Mouse (Mus musculus) megakaryocyte, embryonic 14.5 days (primary cell): ENCODE data around the gene Wdr72. TPM values are rescaled to one million over a fixed set of nuclear protein-coding genes. Genes with fewer than 3 reads are reported as not detected.

Experiments used
- H3K27me3 ChIP-seq: replicated peaks from 2 replicates; pipeline ENCODE3; 2012; ENCODE audit warnings: inconsistent platforms
- H3K36me3 ChIP-seq: replicated peaks from 2 replicates; pipeline ENCODE3; 2012; ENCODE audit warnings: low read length, inconsistent platforms, mixed read lengths
- H3K4me1 ChIP-seq: 2 replicates; pipeline ENCODE4 v1.6.1; 2012; ENCODE audit warnings: inconsistent platforms
- H3K4me3 ChIP-seq: replicated peaks from 2 replicates; pipeline ENCODE3; 2012; ENCODE audit warnings: moderate library complexity, mild to moderate bottlenecking, inconsistent platforms
- H3K9me3 ChIP-seq: 2 replicates; pipeline ENCODE4 v1.6.1; 2012; ENCODE audit warnings: inconsistent platforms
- FLI1 ChIP-seq: IDR thresholded peaks from 2 replicates; pipeline ENCODE4 v1.6.1; 2012; ENCODE audit warnings: low read length, inconsistent platforms, mixed read lengths
- GATA1 ChIP-seq: IDR thresholded peaks from 3 replicates; pipeline ENCODE4 v1.6.1; 2012; ENCODE audit warnings: mixed read lengths, low read length, inconsistent platforms, borderline replicate concordance
- polyA plus RNA-seq: library from polyadenylated mRNA; stranded (reverse); fragments of >175 nt; gene quantifications from 2 replicates; pipeline ENCODE4 v1.2.3, GENCODE M21; 2012; ENCODE audit warnings: low replicate concordance; ENCODE audit not compliant: insufficient read depth

The Wdr72 gene
- polyA plus RNA-seq, 1 experiment: not detected

DNA sequence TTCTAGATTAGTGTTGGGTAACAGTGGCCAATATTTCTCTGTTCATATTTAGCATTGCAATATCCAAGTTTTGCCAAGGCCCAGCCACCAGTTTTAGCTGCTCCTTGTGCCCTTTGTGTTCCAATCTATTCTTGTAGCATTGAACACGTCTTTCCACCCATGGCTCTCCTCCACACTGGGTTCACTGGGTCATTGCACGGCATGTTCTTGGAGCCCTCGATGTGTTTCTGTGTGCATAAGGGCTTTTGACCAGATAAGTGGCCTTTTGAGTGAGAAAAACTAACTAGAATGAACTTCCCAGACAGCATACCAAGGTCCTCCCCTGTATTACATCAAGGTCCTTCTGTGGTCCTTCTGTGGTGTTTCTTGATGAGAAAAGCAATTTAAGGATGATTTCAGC lies 184.3 kb downstream of the Wdr72 start:
- no peaks in the 10 kb centered on the region for H3K4me1 ChIP-seq
- H3K36me3 ChIP-seq: no peaks in the 10 kb centered on the region
- H3K9me3 ChIP-seq: 0 out of 2 replicates have a peak, but pooled peaks cover 3% of the 10 kb centered on the region
- TF ChIP-seq GATA1: no peak
- no peak for TF ChIP-seq FLI1
- H3K27me3 ChIP-seq: no peaks in the 10 kb centered on the region
- no peak overlapping the region for H3K4me3 ChIP-seq

- TF ChIP-seq GATA1 (no peak), FLI1 (no peak)
- Histone ChIP-seq H3K4me1 (no peaks in the 10 kb centered on the region), H3K4me3 (no peak overlapping the region), H3K27me3 (no peaks in the 10 kb centered on the region), H3K9me3 (0 out of 2 replicates have a peak, but pooled peaks cover 6% of the 10 kb centered on the region), H3K36me3 (no peaks in the 10 kb centered on the region)
Observed at GRCm38 (mm10) chr9:74318771-74319170, 208.6 kb downstream of the Wdr72 start.

DNA sequence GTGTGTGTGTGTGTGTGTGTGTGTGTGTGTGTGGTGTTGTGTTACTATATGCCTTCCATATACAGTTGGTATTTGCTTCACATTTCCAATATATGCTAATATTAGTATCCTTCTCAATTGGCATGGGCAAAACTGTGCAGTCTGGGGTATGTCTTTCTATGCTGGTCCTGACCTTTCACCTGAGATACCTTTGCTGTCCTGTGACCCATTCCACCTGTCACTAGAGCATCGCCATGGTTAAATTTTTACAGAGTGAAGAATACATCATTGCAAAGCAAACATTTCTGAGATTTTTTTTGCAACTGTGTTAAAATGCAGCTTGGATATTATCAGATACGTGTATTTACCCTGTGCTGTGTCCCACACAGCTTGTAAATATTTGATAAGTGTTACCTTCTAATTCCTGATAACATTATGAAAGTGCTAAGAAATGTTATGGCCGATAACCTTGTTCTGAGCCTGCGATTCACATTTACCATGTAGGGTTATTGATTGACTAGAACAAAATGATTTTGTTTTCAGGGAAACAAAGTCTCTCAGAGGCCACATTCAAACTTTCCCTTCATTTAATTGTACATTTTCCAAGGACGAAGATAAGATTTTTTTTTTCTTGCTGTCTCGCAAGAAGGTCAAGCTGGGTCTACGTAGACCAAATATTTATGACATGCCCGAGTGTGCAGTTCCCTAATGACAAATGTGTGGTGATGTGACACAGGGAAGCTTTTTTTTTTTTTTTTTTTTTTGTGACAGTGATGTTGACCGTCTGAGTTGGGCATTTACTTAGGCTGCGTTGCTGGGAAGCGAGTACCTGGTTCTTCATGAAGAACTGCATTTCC lies 214.2 kb downstream of the Wdr72 start:
- H3K4me3 ChIP-seq: no peak overlapping the region
- no peaks in the 10 kb centered on the region for H3K36me3 ChIP-seq
- no peaks in the 10 kb centered on the region for H3K27me3 ChIP-seq
- H3K4me1 ChIP-seq: no peaks in the 10 kb centered on the region
- 0 out of 2 replicates have a peak, but pooled peaks cover 2% of the 10 kb centered on the region for H3K9me3 ChIP-seq
- TF ChIP-seq GATA1 (no peak), FLI1 (no peak)

DNA sequence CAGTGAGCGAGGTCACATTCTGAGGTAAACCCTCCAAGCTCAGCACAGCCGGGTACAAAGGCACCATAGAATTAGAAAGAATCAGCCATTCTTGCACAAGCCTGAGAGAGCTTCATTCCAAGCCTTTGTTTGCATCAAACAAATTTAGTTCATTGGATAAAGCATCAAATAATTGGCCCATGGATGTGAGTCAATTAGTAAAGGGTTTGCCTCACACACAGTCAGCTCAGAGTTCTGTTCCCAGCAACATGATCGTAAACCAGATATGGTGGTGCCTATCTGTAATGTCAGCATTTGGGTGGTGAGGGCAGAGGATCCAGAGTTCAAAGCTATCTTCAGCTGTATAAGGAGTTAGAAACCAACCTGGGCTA lies 214.8 kb downstream of the Wdr72 start:
- Histone ChIP-seq H3K4me3 (no peak overlapping the region), H3K36me3 (no peaks in the 10 kb centered on the region), H3K27me3 (no peaks in the 10 kb centered on the region), H3K9me3 (0 out of 2 replicates have a peak, but pooled peaks cover 2% of the 10 kb centered on the region), H3K4me1 (no peaks in the 10 kb centered on the region)
- TF ChIP-seq FLI1 (no peak), GATA1 (no peak)

GRCm38 (mm10) chr9:74325981-74326380 lies 215.8 kb downstream of the Wdr72 start:
- Histone ChIP-seq H3K36me3 (no peaks in the 10 kb centered on the region), H3K9me3 (0 out of 2 replicates have a peak, but pooled peaks cover 2% of the 10 kb centered on the region), H3K4me3 (no peak overlapping the region), H3K27me3 (no peaks in the 10 kb centered on the region), H3K4me1 (no peaks in the 10 kb centered on the region)
- TF ChIP-seq FLI1: no peak
- TF ChIP-seq GATA1: no peak

GRCm38 (mm10) chr9:74328821-74329220 lies 218.7 kb downstream of the Wdr72 start:
- Histone ChIP-seq H3K4me1 (no peaks in the 10 kb centered on the region), H3K4me3 (no peak overlapping the region), H3K36me3 (no peaks in the 10 kb centered on the region), H3K27me3 (no peaks in the 10 kb centered on the region), H3K9me3 (peaks cover 6% of the 10 kb centered on the region; the same call in 1 of the 2 replicates)
- TF ChIP-seq FLI1 (no peak), GATA1 (no peak)

GRCm38 (mm10) chr9:74330706-74331495 lies 220.7 kb downstream of the Wdr72 start:
- Histone ChIP-seq H3K27me3 (no peaks in the 10 kb centered on the region), H3K4me1 (no peaks in the 10 kb centered on the region), H3K36me3 (no peaks in the 10 kb centered on the region), H3K9me3 (peaks cover 12% of the 10 kb centered on the region; the same call in 1 of the 2 replicates), H3K4me3 (no peak overlapping the region)
- TF ChIP-seq FLI1: no peak
- TF ChIP-seq GATA1: no peak

DNA sequence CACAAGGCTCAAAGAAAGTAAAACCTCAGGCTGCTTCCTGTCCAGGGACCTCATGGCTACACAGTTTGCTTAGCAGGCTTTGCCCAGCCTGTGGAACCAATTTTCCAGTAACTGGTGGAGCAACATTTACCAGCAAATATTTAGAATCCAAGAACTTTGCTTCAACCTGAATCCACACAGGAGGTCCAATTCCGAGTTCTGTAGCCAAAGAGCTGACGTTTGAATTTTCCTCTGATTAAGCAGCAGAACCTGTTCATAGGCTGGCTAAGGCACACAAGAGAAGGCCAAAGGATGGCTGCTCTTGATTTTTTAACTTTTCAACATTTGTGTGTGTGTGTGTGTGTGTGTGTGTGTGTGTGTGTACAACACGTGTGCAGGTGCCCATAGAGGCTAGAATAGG lies 222.2 kb downstream of the Wdr72 start:
- Histone ChIP-seq H3K9me3 (peaks cover 12% of the 10 kb centered on the region; the same call in 1 of the 2 replicates), H3K27me3 (no peaks in the 10 kb centered on the region), H3K4me1 (no peaks in the 10 kb centered on the region), H3K36me3 (no peaks in the 10 kb centered on the region), H3K4me3 (no peak overlapping the region)
- TF ChIP-seq FLI1 (no peak), GATA1 (no peak)

Other genes starting within 250 kb of the Wdr72 start
- not detected in 2 replicates for gene Unc13c, start 141.4 kb upstream of the Wdr72 start, polyA plus RNA-seq